Mouse (Mus musculus) forebrain, embryonic 10.5 days (tissue): Measurements from ENCODE around the gene Ralb. TPM values are rescaled to one million over a fixed set of nuclear protein-coding genes. Genes with fewer than 3 reads are reported as not detected.

Source experiments
- DNase-seq: peaks from one replicate; pipeline ENCODE4 v3.0.0-alpha.2; 2017; ENCODE audit warnings: low spot score; ENCODE audit errors: extremely low spot score
- H3K27ac ChIP-seq: fragments of 300-500 bp; sonication (generic); 2 replicates; pipeline ENCODE4 v1.5.1; 2016; ENCODE audit warnings: mild to moderate bottlenecking
- H3K27me3 ChIP-seq: fragments of 300-500 bp; sonication (generic); 2 replicates; pipeline ENCODE4 v1.6.1; 2016; ENCODE audit warnings: mild to moderate bottlenecking; ENCODE audit not compliant: poor library complexity, severe bottlenecking
- H3K36me3 ChIP-seq: fragments of 300-500 bp; sonication (generic); replicated peaks from 2 replicates; pipeline ENCODE4 v1.6.1; 2016; ENCODE audit warnings: mild to moderate bottlenecking, moderate library complexity
- H3K4me1 ChIP-seq: fragments of 300-500 bp; sonication (generic); 2 replicates; pipeline ENCODE4 v1.6.1; 2016
- H3K4me3 ChIP-seq: fragments of 300-500 bp; sonication (generic); 2 replicates; pipeline ENCODE4 v1.5.1; 2016; ENCODE audit warnings: mild to moderate bottlenecking, moderate library complexity
- H3K9me3 ChIP-seq: fragments of 300-500 bp; sonication (generic); 2 replicates; pipeline ENCODE4 v1.6.1; 2016; ENCODE audit warnings: mild to moderate bottlenecking, moderate library complexity
- WGBS: fragments of 180-500 bp; shearing (Covaris S2); methylation state at CpG from one replicate; pipeline ENCODE4 v1.1.7; 2016; 5-methylcytosine and 5-hydroxymethylcytosine counted together
- polyA plus RNA-seq: library from polyadenylated mRNA; unstranded; fragments of >200 nt; fragmentation: Nextera tagmentation; extraction: Ambion mirVana; gene quantifications from 2 replicates; pipeline ENCODE4 v1.2.1, GENCODE M21; 2016

The Ralb gene
- polyA plus RNA-seq, 1 experiment from 2014 or later, result 80.8 TPM

DNA sequence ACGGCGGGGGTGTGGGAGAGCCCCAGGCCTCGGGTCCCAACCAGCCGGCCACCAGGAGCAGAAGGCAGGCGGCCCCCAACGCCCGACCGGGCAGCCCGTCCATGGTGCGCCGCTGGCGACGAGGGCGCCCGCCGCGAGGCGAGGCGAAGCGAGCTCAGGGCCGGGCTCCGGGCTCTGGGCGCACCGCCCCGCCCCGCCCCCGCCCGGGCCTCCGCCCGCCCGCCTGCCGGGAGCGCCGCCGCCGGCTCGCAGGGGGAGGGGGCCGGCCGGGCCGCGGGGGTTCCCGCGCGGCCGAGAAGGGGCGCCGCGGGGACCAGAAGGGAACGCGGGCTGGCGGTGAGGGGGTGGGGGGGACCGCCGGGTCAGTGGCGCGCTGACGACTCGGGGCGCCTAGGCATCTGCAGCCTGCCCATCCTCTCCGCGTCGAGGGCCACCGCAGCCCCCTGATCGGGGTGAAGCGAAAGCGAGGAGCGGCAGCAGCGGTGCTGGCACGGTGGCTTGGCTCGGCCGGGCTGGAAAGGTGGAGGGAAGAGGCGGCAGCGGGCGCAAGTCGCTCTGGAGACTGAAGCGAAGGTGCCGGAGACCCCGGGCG, 83.5 kb downstream of the Ralb start:
- no peaks in the 10 kb centered on the region for H3K36me3 ChIP-seq
- peaks cover 100% of the 10 kb centered on the region for H3K27me3 ChIP-seq
- WGBS, result 1% methylated on average over 64 of the region's 78 CpGs
- H3K9me3 ChIP-seq, result no peaks in the 10 kb centered on the region
- DNase-seq, result peak; percentile 55
- peak overlapping the region; percentile 66 for H3K4me3 ChIP-seq
- peaks cover 51% of the 10 kb centered on the region for H3K4me1 ChIP-seq
- H3K27ac ChIP-seq, result peak overlapping the region; percentile 69

Other genes with a start within 250 kb of the Ralb start
- 0.05 and 0.09 TPM in 2 replicates for gene Inhbb, start 82.5 kb downstream of the Ralb start, polyA plus RNA-seq
- gene Tmem185b, start 21.4 kb upstream of the Ralb start, polyA plus RNA-seq, result 21.2 and 22.6 TPM in 2 replicates
- 49.2 and 51.4 TPM in 2 replicates for gene Epb41l5, start 144.2 kb upstream of the Ralb start, polyA plus RNA-seq